Mouse (Mus musculus): Measurements from ENCODE around the gene Lrp4.

- TF ChIP-seq EP300 (IDR thresholded peaks at IDR 0.05; ENCODE audit: low read depth) (no peak), CTCF (IDR thresholded peaks at IDR 0.05; ENCODE audit: low read depth) (no peak)
Observed at GRCm38 (mm10) chr2:91421641-91422040, 35.7 kb upstream of the Lrp4 start.

All from heart, postnatal 0 days (tissue).